Mouse (Mus musculus) right cerebral cortex, adult 2 months (tissue): ENCODE measurements around the gene Psen1.

Experiments
- DNase-seq, 2 experiments: peaks; one replicate each; pipeline ENCODE4 v3.0.0; 2021 to 2022; ENCODE audit warnings: low spot score in 2 of 2

Psen1 gene

GRCm38 (mm10) chr12:83726510-83727308 lies 38.8 kb downstream of the Psen1 start:
- no peak for DNase-seq

- no peak for DNase-seq
Observed at GRCm38 (mm10) chr12:83732225-83732624, 44.3 kb downstream of the Psen1 start.

- DNase-seq, result no peak
Observed at GRCm38 (mm10) chr12:83734047-83734446, 46.1 kb downstream of the Psen1 start.

- no peak for DNase-seq
Observed at GRCm38 (mm10) chr12:83736236-83736635, 48.3 kb downstream of the Psen1 start.

- no peak for DNase-seq
Observed at GRCm38 (mm10) chr12:83738651-83739050, 50.7 kb downstream of the Psen1 start.

GRCm38 (mm10) chr12:83741722-83742121 lies 53.8 kb downstream of the Psen1 start:
- no peak for DNase-seq

GRCm38 (mm10) chr12:83742834-83743233 lies 54.9 kb downstream of the Psen1 start:
- no peak for DNase-seq

- DNase-seq, result no peak
Observed at GRCm38 (mm10) chr12:83743712-83744111, 55.8 kb downstream of the Psen1 start.

GRCm38 (mm10) chr12:83749186-83749585 lies 61.2 kb downstream of the Psen1 start:
- DNase-seq, result no peak

- no peak for DNase-seq
Observed at GRCm38 (mm10) chr12:83752495-83752894, 64.5 kb downstream of the Psen1 start.

GRCm38 (mm10) chr12:83758735-83759134 lies 70.8 kb downstream of the Psen1 start:
- no peak for DNase-seq

GRCm38 (mm10) chr12:83760201-83760600 lies 72.2 kb downstream of the Psen1 start:
- DNase-seq, result no peak

GRCm38 (mm10) chr12:83762706-83763105 lies 74.8 kb downstream of the Psen1 start:
- DNase-seq, result no peak

- no peak for DNase-seq
Observed at GRCm38 (mm10) chr12:83763311-83764043, 75.5 kb downstream of the Psen1 start, which contains the start of gene Papln. Gene Papln (plus strand): TSS chr12:83763634.

- DNase-seq, result no peak
Observed at GRCm38 (mm10) chr12:83764044-83764365, 76.1 kb downstream of the Psen1 start.

- no peak for DNase-seq
Observed at GRCm38 (mm10) chr12:83764519-83764918, 76.6 kb downstream of the Psen1 start.

GRCm38 (mm10) chr12:83765965-83766603 lies 78.1 kb downstream of the Psen1 start:
- DNase-seq, result no peak

GRCm38 (mm10) chr12:83767833-83768232 lies 79.9 kb downstream of the Psen1 start:
- DNase-seq, result no peak

GRCm38 (mm10) chr12:83768235-83768899 lies 80.4 kb downstream of the Psen1 start:
- DNase-seq, result no peak

- DNase-seq, result no peak
Observed at GRCm38 (mm10) chr12:83770418-83771256, 82.7 kb downstream of the Psen1 start.

- DNase-seq, result no peak
Observed at GRCm38 (mm10) chr12:83775621-83776020, 87.7 kb downstream of the Psen1 start.
